Mouse (Mus musculus): ENCODE measurements around the gene Pam.

Pam gene

DNA sequence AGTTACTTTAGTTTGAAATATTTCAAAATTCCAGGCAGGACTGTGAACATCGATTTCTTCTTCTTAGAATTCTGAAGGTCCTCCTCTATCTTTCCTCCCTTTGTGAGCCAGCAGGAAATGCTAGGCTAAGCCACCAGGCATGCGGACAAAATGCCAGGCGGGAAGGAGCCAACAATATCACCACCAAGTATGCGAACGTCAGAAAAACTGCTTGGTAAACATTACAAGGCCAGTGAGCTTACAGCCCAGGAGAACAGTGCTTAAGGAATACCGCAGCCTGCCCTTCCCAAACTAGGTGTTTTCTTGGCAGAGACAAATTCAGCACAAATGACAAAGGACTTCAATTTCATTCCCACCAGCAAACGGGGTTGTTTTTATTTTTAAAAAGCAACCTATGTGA, 15.8 kb downstream of the Pam start:
- DNase-seq (ENCODE audit: low spot score): no peak

- DNase-seq (ENCODE audit: low spot score): no peak
Observed at GRCm38 (mm10) chr1:98078735-98079134, 16.7 kb downstream of the Pam start.

DNA sequence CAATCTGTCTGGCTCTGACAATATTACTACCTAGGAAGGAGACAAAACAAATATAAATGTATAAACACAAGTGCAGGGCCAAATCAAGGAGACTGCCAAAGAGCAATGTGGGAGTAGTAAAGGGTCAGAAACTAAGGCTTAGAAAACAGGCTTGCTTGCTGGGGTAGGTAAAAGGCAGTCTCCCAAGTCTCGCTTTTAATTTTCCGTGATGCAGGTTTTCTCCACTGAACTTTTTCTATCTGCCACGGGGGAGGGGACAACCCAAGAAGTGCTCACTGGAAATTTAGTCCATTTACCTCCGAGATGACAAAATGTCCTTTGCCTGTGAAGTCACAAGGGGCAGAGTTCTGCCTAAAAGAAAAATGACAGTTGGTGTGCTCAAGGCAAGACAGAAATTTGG, 21.6 kb downstream of the Pam start:
- DNase-seq (ENCODE audit: low spot score): no peak

DNA sequence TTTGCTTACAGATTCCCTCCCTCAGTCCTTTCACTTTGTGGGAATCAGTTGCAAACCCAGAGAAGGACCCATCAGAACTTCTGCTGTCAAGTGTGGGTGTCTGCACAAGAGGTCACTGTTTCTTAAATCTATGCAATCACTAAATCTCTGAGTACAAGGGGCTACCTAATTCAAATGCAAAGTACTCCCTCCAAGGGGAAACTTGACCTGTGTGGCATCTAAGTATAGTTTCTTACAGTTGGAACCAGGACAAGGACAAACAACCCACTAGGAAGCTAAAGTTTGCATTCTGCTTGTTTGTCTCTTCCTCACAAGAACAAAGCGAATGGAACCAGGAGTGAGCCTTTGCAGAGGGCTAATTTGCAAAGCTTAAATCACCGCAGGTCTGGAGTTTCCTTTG, 22.3 kb downstream of the Pam start:
- no peak for DNase-seq (ENCODE audit: low spot score)

- DNase-seq (ENCODE audit: low spot score): peak; percentile 73
Observed at GRCm38 (mm10) chr1:98072045-98072444, 23.4 kb downstream of the Pam start.

GRCm38 (mm10) chr1:98071436-98071835, 24.0 kb downstream of the Pam start:
- DNase-seq (ENCODE audit: low spot score): no peak

GRCm38 (mm10) chr1:98070743-98071325, 24.6 kb downstream of the Pam start:
- no peak for DNase-seq (ENCODE audit: low spot score)

- DNase-seq (ENCODE audit: low spot score): no peak
Observed at GRCm38 (mm10) chr1:98068177-98068576, 27.3 kb downstream of the Pam start.

DNA sequence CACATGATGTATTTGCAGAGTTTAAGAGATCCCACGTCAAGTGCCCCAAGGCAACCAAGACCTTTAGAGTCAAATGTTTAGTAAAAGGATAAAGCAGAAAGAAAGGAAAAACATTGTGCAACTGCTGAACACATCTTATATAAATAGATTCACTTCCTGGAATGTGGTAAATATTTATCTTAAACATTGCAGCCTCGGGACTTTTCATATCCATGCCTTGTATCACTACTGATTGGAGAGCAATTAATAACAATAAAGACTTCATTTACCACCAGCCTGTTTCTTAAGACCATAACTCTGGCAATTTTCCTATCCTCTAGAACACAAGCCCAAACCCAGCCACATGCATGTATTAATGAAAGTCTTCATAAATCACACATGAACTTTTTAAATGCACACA, 33.4 kb downstream of the Pam start:
- no peak for DNase-seq (ENCODE audit: low spot score)

DNA sequence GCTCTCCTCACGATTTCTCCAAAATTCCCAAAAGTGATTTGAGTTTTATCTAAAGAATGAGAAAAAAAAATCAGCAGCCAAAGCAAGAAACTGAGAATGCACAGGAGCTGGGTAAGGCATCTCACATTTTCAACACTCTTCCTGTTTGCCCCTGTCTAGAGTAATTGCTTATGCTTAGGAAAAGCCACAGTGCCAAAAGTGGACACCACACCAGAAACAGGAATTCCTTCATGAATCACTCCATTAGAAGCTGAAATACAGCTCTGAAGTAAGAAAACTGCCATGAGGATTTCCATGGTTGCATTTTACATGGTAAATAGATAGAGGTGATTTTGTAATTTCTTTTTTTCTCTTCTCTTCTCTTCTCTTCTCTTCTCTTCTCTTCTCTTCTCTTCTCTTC, 36.0 kb downstream of the Pam start:
- DNase-seq (ENCODE audit: low spot score): no peak

DNA sequence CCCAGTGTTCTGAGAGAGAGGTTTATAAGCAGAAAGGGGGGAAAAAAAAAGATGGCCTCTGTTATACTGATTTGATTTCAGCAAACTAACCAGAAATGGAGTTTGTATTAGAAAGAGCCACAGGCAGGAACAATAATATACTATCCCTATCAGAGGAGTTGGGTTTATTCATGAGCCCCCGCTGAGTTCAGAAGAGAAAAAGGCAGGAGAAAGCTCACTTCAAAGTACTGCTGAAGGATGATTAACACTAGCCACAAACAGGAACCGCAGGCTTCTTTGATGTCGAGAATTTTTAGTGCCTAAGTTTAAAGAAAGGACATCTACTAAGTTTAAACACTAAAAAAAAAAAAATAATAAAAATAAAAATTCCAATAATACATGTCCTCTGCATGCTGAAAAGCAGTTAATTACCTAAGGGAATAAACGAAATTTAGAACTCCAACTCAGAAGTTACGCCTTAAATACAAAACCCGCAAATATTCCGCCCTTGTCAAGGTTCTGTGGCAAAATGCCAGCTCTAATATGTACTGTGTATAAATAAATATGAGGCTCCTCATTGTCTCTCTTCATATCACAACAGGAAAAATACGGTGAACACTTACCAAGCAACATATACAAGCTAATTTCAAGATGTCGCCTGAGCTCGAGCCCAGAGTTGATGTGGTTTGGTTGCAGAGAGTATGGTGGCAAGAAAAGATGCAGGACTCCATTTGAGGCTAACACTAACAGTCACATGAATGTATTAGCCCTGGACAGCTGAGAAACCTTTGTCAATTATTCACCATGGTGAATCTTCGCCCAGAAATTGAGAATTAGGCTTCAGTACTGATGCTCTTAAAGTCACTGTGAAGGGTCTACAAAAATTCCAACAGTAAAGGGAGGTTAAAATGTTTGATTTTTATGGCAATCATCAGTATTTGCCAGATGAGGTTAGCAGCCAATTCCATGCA, 38.2 kb downstream of the Pam start:
- DNase-seq (ENCODE audit: low spot score): no peak

DNA sequence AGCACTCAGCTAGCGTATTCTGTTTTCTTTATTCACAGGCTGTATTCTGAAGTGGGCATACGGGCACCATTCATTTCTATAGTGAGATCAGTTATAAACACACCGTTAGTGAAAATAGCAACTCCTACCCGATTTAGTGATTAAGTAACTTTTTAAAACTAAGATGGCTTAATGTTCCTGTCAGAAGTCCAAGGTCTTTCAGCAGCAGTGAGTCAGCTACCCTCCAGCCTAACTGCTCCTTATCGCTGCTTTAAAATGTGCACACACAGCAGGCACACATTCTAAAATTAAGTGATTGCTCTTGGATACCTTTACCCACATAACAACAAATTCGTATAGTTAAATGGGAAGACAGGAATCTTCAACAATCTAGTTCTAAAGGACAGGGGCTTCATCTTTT, 39.2 kb downstream of the Pam start:
- DNase-seq (ENCODE audit: low spot score): no peak

GRCm38 (mm10) chr1:98055591-98055990, 39.9 kb downstream of the Pam start:
- DNase-seq (ENCODE audit: low spot score): no peak

GRCm38 (mm10) chr1:98053994-98054393, 41.5 kb downstream of the Pam start:
- DNase-seq (ENCODE audit: low spot score): peak; percentile 58

- no peak for DNase-seq (ENCODE audit: low spot score)
Observed at GRCm38 (mm10) chr1:98053447-98053846, 42.0 kb downstream of the Pam start.

- DNase-seq (ENCODE audit: low spot score): no peak
Observed at GRCm38 (mm10) chr1:98052775-98053174, 42.7 kb downstream of the Pam start.

GRCm38 (mm10) chr1:98051039-98051438, 44.4 kb downstream of the Pam start:
- peak; percentile 22 for DNase-seq (ENCODE audit: low spot score)

GRCm38 (mm10) chr1:98049756-98050155, 45.7 kb downstream of the Pam start:
- DNase-seq (ENCODE audit: low spot score): no peak

- peak; percentile 6 for DNase-seq (ENCODE audit: low spot score)
Observed at GRCm38 (mm10) chr1:98048218-98048801, 47.1 kb downstream of the Pam start.

- DNase-seq (ENCODE audit: low spot score): peak; percentile 80
Observed at GRCm38 (mm10) chr1:98047284-98048217, 47.9 kb downstream of the Pam start.

- DNase-seq (ENCODE audit: low spot score): peak; percentile 15
Observed at GRCm38 (mm10) chr1:98042425-98042824, 53.0 kb downstream of the Pam start.

DNA sequence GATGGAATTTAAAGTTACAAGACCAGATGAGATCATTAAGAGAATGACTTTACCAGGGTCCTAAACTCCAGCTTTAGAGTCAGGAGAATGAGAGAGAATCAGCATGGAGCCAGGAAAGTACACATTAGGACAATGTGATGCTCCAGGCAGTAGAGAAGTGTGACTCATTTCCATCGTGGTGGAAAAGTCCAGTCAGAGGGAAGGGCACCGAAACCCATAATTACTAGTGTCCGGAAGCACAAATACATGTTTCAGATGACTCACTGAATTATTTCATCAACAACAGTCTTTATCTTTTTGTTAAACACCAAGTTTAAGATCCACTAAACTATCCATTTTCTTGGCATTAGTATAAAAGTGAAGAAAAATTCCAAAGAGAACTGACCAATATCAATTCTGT, 57.2 kb downstream of the Pam start:
- no peak for DNase-seq (ENCODE audit: low spot score)
